Mouse (Mus musculus) adrenal gland, postnatal 14 days (tissue): ENCODE data around the gene Gpr89. TPM values are rescaled to one million over a fixed set of nuclear protein-coding genes. Genes with fewer than 3 reads are reported as not detected.

ENCODE experiments used
- DNase-seq: peaks from one replicate; pipeline ENCODE4 v3.0.0; 2021; ENCODE audit warnings: mixed read lengths
- total RNA-seq: library from RNA; stranded (reverse); gene quantifications from 2 replicates; pipeline ENCODE4 v1.2.3, GENCODE M21; 2021

The Gpr89 gene
- total RNA-seq, 1 experiment from 2014 or later: 29.2 TPM

GRCm38 (mm10) chr3:96823701-96824100 lies 81.4 kb downstream of the Gpr89 start:
- DNase-seq: no peak

DNA sequence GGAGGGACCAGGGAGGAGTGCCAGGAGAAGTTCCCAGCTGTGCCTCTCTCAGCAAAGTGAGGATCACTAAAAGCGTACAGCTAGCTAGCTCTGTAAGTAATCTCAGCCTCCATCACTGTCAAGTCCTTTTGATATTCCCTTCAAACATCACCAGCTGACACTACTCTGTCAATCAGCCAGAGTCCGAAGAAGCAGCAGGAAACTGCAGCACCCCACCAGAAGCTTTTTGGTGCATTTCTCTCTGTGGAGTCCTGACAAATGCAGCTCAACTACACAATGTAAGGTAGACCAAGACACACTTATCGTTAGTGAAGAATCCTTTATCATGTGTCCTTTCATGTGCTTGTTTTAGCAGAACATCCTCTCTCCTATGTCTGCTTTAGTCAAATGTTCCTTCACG lies 83.6 kb downstream of the Gpr89 start:
- no peak for DNase-seq

DNA sequence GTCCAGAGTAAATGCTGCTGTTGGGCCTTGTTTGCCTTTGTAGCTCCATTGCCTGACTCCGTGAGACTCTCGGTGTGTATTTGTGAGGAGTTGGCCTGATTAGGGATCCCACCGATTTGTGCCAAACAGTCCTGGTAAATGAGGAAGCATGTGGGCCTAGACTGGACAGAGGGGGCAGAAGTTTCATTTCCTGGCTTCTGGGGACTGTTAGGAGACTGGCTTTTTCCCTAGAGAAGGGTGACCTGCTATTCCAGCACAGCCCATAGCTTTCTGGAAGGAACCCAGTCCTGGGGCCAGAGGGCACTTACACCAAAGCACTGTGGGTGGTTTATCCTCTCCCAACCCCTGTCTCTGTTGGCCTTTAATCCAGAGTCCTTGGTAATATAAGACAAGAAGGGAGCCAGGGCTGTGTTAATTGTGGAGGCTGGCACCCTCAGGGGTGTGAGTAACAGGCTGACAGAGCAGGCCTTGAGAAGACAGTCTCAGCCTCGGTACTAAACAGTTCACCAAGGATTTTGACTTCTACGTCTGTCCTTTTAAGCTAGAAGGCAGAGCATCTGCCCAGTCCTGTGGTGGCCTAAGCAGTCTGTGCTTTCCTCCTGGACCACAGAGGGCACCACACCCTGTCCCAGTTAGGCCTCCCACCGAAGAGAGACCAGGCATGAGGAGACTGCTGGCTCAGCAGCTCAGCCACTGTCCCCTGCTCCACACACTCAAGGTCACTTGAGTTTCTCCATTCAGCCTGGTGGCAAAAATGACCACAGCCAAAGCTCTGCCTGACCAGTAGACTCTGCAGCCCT lies 84.8 kb downstream of the Gpr89 start:
- peak; percentile 50 for DNase-seq

Other genes starting within 250 kb of the Gpr89 start
- gene Ankrd35, start 235.2 kb downstream of the Gpr89 start, total RNA-seq: 1.7 and 2.9 TPM in 2 replicates
- 21.3 and 31.9 TPM in 2 replicates for gene Pias3, start 209.0 kb downstream of the Gpr89 start, total RNA-seq
- 3.6 and 4.1 TPM in 2 replicates for gene Nudt17, start 196.8 kb downstream of the Gpr89 start, total RNA-seq
- gene Polr3c, start 177.7 kb downstream of the Gpr89 start, total RNA-seq: 26.4 and 33.4 TPM in 2 replicates
- 33.5 and 34.2 TPM in 2 replicates for gene Rnf115, start 177.7 kb downstream of the Gpr89 start, total RNA-seq
- gene Pdzk1, start 76.1 kb downstream of the Gpr89 start, total RNA-seq: 0.26 and 4.2 TPM in 2 replicates
- gene Cd160, start 76.0 kb downstream of the Gpr89 start, total RNA-seq: not detected in 2 replicates
- 3.4 and 4.0 TPM in 2 replicates for gene Gja5, start 653 bp downstream of the Gpr89 start, total RNA-seq
- gene Gja8, start 20.7 kb upstream of the Gpr89 start, total RNA-seq: not detected in 2 replicates